Mouse (Mus musculus) CH12.LX (cell line): ENCODE data around the gene Baz2b. TPM values are rescaled to one million over a fixed set of nuclear protein-coding genes. Genes with fewer than 3 reads are reported as not detected.

Experiments
- DNase-seq: peaks from one replicate; pipeline ENCODE4 v3.0.0-alpha.2; 2013; ENCODE audit errors: extremely low read depth
- H3K27ac ChIP-seq: 2 replicates; pipeline ENCODE4 v1.5.1; 2012; ENCODE audit warnings: low read depth, mild to moderate bottlenecking, control low read depth, moderate library complexity; ENCODE audit not compliant: insufficient read depth
- H3K27me3 ChIP-seq: replicated peaks from 2 replicates; pipeline ENCODE3; 2012; ENCODE audit warnings: inconsistent platforms
- H3K36me3 ChIP-seq, 2 experiments: replicated peaks in 1 of 2; 2 replicates each; pipeline versions ENCODE3 to v1.6.1; 2012; ENCODE audit warnings: inconsistent platforms in 1 of 2, low read length in 1 of 2, mild to moderate bottlenecking in 1 of 2, mixed read lengths in 1 of 2, moderate library complexity in 1 of 2; ENCODE audit not compliant: control insufficient read depth in 1 of 2, insufficient read depth in 1 of 2
- H3K4me1 ChIP-seq, 2 experiments: 2 replicates each; pipeline ENCODE4 v1.6.1; 2012; ENCODE audit warnings: inconsistent platforms in 1 of 2, moderate library complexity in 1 of 2; ENCODE audit not compliant: insufficient read depth in 2 of 2, control insufficient read depth in 1 of 2
- H3K4me2 ChIP-seq: 2 replicates; pipeline ENCODE4 v1.6.1; 2012; ENCODE audit warnings: low read depth, mild to moderate bottlenecking, control low read depth; ENCODE audit not compliant: poor library complexity, insufficient read depth, severe bottlenecking
- H3K4me3 ChIP-seq, 3 experiments: fragments of 150-350 bp in 1 of 3; sonication (generic) in 1 of 3; replicated peaks in 1 of 3; 2 replicates each; pipeline versions ENCODE3 to v1.5.1; 2011 to 2012; ENCODE audit warnings: low read depth in 2 of 3, low read length in 2 of 3, mild to moderate bottlenecking in 2 of 3, moderate library complexity in 2 of 3, control low read depth in 1 of 3, improper control_type of control experiment in 1 of 3, inconsistent platforms in 1 of 3, mixed read lengths in 1 of 3; ENCODE audit not compliant: poor library complexity in 1 of 3
- H3K79me2 ChIP-seq: replicated peaks from 2 replicates; pipeline ENCODE4 v1.6.1; 2012; ENCODE audit warnings: mild to moderate bottlenecking, moderate library complexity; ENCODE audit not compliant: control insufficient read depth, poor library complexity, insufficient read depth, severe bottlenecking; ENCODE audit errors: extremely low read depth
- H3K9ac ChIP-seq: 2 replicates; pipeline ENCODE4 v1.6.1; 2012; ENCODE audit warnings: low read depth, mild to moderate bottlenecking, control low read depth, moderate library complexity; ENCODE audit not compliant: insufficient read depth
- H3K9me3 ChIP-seq: replicated peaks from 2 replicates; pipeline ENCODE3; 2012; ENCODE audit warnings: low read length, inconsistent platforms, mixed read lengths
- BHLHE40 ChIP-seq: IDR thresholded peaks from 2 replicates; pipeline ENCODE4 v1.6.1; 2011; ENCODE audit warnings: mild to moderate bottlenecking, low read depth, low read length, improper control_type of control experiment
- CHD1 ChIP-seq: IDR thresholded peaks from 2 replicates; pipeline ENCODE4 v1.6.1; 2012; ENCODE audit warnings: low read depth, low read length, improper control_type of control experiment, inconsistent platforms
- CHD2 ChIP-seq: IDR thresholded peaks from 2 replicates; pipeline ENCODE4 v1.6.1; 2011; ENCODE audit warnings: low read length, improper control_type of control experiment
- E2F4 ChIP-seq: IDR thresholded peaks from 2 replicates; pipeline ENCODE4 v1.6.1; 2011; ENCODE audit warnings: low read depth, low read length, improper control_type of control experiment; ENCODE audit not compliant: insufficient replicate concordance
- ELF1 ChIP-seq: IDR thresholded peaks from 2 replicates; pipeline ENCODE4 v1.6.1; 2014; ENCODE audit warnings: low read depth, mild to moderate bottlenecking, inconsistent platforms, low read length, improper control_type of control experiment
- ETS1 ChIP-seq: conservative IDR thresholded peaks from 2 replicates; pipeline ENCODE4 v1.6.1; 2012; ENCODE audit warnings: low read depth, mild to moderate bottlenecking, inconsistent platforms, low read length, improper control_type of control experiment, moderate library complexity
- HCFC1 ChIP-seq: IDR thresholded peaks from 2 replicates; pipeline ENCODE4 v1.6.1; 2012; ENCODE audit warnings: low read depth, mild to moderate bottlenecking, inconsistent platforms, low read length, improper control_type of control experiment
- IRF4 ChIP-seq: IDR thresholded peaks from 2 replicates; pipeline ENCODE4 v1.6.1; 2014; ENCODE audit warnings: low read depth, mild to moderate bottlenecking, inconsistent platforms, low read length, improper control_type of control experiment
- JUN ChIP-seq: IDR thresholded peaks from 2 replicates; pipeline ENCODE4 v1.6.1; 2011; ENCODE audit warnings: low read depth, mild to moderate bottlenecking, low read length, improper control_type of control experiment, moderate library complexity; ENCODE audit not compliant: insufficient read depth
- JUND ChIP-seq: conservative IDR thresholded peaks from 2 replicates; pipeline ENCODE4 v1.6.1; 2011; ENCODE audit warnings: low read depth, low read length, improper control_type of control experiment
- KAT2A ChIP-seq: IDR thresholded peaks from 2 replicates; pipeline ENCODE4 v1.6.1; 2012; ENCODE audit warnings: low read length, improper control_type of control experiment, inconsistent platforms; ENCODE audit not compliant: insufficient replicate concordance
- MEF2A ChIP-seq: IDR thresholded peaks from 2 replicates; pipeline ENCODE4 v1.6.1; 2014; ENCODE audit warnings: low read depth, mild to moderate bottlenecking, inconsistent platforms, low read length, improper control_type of control experiment, borderline replicate concordance
- NRF1 ChIP-seq: IDR thresholded peaks from 2 replicates; pipeline ENCODE4 v1.6.1; 2014; ENCODE audit warnings: low read depth, mild to moderate bottlenecking, inconsistent platforms, low read length, improper control_type of control experiment, moderate library complexity
- PAX5 ChIP-seq: IDR thresholded peaks from 2 replicates; pipeline ENCODE4 v1.6.1; 2012; ENCODE audit warnings: low read length, inconsistent platforms, mixed read lengths
- RCOR1 ChIP-seq: conservative IDR thresholded peaks from 2 replicates; pipeline ENCODE4 v1.6.1; 2012; ENCODE audit warnings: low read depth, mild to moderate bottlenecking, inconsistent platforms, low read length, improper control_type of control experiment
- SMC3 ChIP-seq: IDR thresholded peaks from 2 replicates; pipeline ENCODE4 v1.6.1; 2011; ENCODE audit warnings: low read depth, low read length, improper control_type of control experiment
- TBP ChIP-seq: conservative IDR thresholded peaks from 2 replicates; pipeline ENCODE4 v1.6.1; 2011; ENCODE audit warnings: low read depth, low read length, improper control_type of control experiment
- UBTF ChIP-seq: IDR thresholded peaks from 2 replicates; pipeline ENCODE4 v1.6.1; 2012; ENCODE audit warnings: low read depth, mild to moderate bottlenecking, inconsistent platforms, low read length, improper control_type of control experiment, moderate library complexity
- USF1 ChIP-seq: IDR thresholded peaks from 2 replicates; pipeline ENCODE4 v1.6.1; 2014; ENCODE audit warnings: low read depth, mild to moderate bottlenecking, inconsistent platforms, low read length, improper control_type of control experiment
- ZKSCAN1 ChIP-seq: IDR thresholded peaks from 2 replicates; pipeline ENCODE4 v1.6.1; 2012; ENCODE audit warnings: low read depth, inconsistent platforms, low read length, improper control_type of control experiment, borderline replicate concordance
- ZNF384 ChIP-seq: IDR thresholded peaks from 2 replicates; pipeline ENCODE4 v1.6.1; 2012; ENCODE audit warnings: low read depth, low read length, improper control_type of control experiment, inconsistent platforms
- dilution Hi-C: fragments of 300-500 bp; cut with MboI; formaldehyde crosslinking; loops from 2 replicates; pipeline ENCODE4 v1.14.3; 2020; ENCODE audit warnings: low sequenced_read_pairs; ENCODE audit not compliant: extremely low pct_unique_long_range_greater_than_20kb, extremely low pct_ligation_motif_present
- in situ Hi-C: fragments of 300-500 bp; cut with MboI; formaldehyde crosslinking; loops from 3 replicates; pipeline ENCODE4 v1.14.3; 2019; ENCODE audit warnings: low sequenced_read_pairs, low pct_ligation_motif_present, low pct_unique_long_range_greater_than_20kb, mixed read lengths
- polyA plus RNA-seq: library from polyadenylated mRNA; unstranded; fragments of >175 nt; gene quantifications from 2 replicates; pipeline ENCODE4 v1.2.1, GENCODE M21; 2012; ENCODE audit warnings: low read depth; ENCODE audit not compliant: insufficient read length
- total RNA-seq, 2 experiments: library from RNA; depleted of rRNA; stranded (reverse); fragments of 300-350 nt in 1 of 2; fragments of >200 nt in 1 of 2; gene quantifications; 2 replicates each; pipeline ENCODE4 v1.2.3; 2012 to 2014

Baz2b gene
- total and polyA plus RNA-seq, 3 experiments, result 17.3 to 36.3 (median 31.9) TPM

DNA sequence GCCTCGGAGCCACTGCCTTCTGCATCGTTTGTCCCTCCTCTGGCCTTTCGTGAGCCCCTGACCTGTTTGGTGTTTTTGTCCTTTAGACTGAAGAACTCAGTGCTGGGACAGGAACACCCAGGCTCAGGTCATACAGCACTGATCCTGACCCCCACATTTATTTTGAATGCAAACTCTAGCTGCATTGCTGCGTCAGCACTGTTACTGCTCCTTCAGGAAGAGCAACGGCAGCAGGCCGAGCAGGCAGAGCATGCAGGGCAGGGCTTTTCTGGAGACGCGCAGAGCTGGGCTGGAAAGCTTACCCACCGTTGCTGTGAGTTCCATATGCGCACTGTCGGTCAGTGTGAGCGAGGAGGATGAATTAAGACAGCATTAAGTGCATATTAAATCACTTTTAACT lies 166.9 kb downstream of the Baz2b start:
- DNase-seq, result no peak
- dilution Hi-C loops, result no loop called here
- Histone ChIP-seq H3K9me3 (no peaks in the 10 kb centered on the region), H3K4me2 (no peak overlapping the region), H3K4me1 (peaks cover 13 to 21% of the 10 kb centered on the region in 2 experiments), H3K4me3 (no peak overlapping the region), H3K27me3 (no peaks in the 10 kb centered on the region), H3K36me3 (peaks cover 4 to 8% of the 10 kb centered on the region in 2 experiments), H3K9ac (no peak overlapping the region), H3K27ac (no peak overlapping the region), H3K79me2 (no peaks in the 10 kb centered on the region)
- in situ Hi-C loops, result no loop called here
- TF ChIP-seq USF1, result no peak
- TF ChIP-seq E2F4, result no peak
- no peak for TF ChIP-seq ZKSCAN1
- TF ChIP-seq NRF1, result no peak
- no peak for TF ChIP-seq UBTF
- no peak for TF ChIP-seq HCFC1
- no peak for TF ChIP-seq ZNF384
- no peak for TF ChIP-seq IRF4
- no peak for TF ChIP-seq TBP
- no peak for TF ChIP-seq ELF1
- no peak for TF ChIP-seq SMC3
- no peak for TF ChIP-seq CHD1
- TF ChIP-seq CHD2, result no peak
- TF ChIP-seq JUN, result no peak
- no peak for TF ChIP-seq BHLHE40
- no peak for TF ChIP-seq ETS1
- no peak for TF ChIP-seq JUND
- TF ChIP-seq KAT2A, result no peak
- TF ChIP-seq RCOR1, result no peak
- no peak for TF ChIP-seq MEF2A

DNA sequence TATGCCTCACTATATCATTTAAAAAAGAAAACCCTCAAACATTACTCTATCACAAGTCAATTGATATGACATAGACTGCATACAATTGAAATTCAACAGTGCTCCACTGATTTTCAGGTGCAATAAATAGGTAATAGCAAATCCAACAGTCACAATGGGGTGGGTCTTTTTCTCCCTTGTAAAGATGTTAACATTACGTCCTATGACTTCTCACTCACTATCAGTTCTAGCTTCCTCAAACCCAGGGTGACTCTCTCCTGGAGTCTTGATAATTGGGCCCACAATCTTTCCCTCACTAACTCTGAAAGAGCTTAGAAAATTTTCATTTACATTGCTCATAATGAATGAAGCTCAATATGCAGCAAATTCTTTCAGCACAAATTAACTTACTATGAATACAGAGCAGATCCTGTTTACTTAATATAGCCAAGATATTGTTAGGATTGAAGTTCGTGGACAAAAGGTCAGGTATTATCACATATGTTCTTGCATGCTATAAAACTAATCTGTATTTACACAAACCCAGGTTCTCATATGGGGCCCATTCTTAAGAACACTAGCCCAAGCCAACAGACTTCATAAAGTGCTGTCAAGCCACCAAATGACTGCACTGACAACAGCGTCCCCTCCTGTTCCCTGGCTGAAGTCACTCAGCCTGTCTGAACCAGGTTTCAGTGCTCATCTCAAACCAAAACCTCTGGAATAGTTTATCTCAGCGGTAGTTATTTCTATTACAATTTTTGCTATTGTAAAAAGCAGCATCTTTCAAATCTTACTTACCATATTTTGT lies 168.0 kb downstream of the Baz2b start:
- no peak overlapping the region for H3K4me2 ChIP-seq
- in situ Hi-C loops (no loop called here), dilution Hi-C loops (no loop called here)
- H3K27ac ChIP-seq, result no peak overlapping the region
- no peaks in the 10 kb centered on the region for H3K79me2 ChIP-seq
- H3K9ac ChIP-seq, result no peak overlapping the region
- no peaks in the 10 kb centered on the region for H3K9me3 ChIP-seq
- TF ChIP-seq PAX5, result no peak
- TF ChIP-seq USF1, result no peak
- no peaks in the 10 kb centered on the region for H3K27me3 ChIP-seq
- no peak for DNase-seq
- peaks cover 13% of the 10 kb centered on the region in 2 experiments for H3K4me1 ChIP-seq
- H3K4me3 ChIP-seq, result no peak overlapping the region
- H3K36me3 ChIP-seq, result peaks cover 4 to 8% of the 10 kb centered on the region in 2 experiments
